Mouse (Mus musculus) lung, embryonic 16.5 days (tissue): ENCODE results near the gene Urad. TPM values are rescaled to one million over a fixed set of nuclear protein-coding genes. Genes with fewer than 3 reads are reported as not detected.

Experiments
- ATAC-seq: fragments of 200-750 bp; cut with Nextera tagmentation; 2 replicates; pipeline ENCODE4 v1.8.0; 2017; ENCODE audit warnings: low read depth, mild to moderate bottlenecking, moderate library complexity
- H3K27ac ChIP-seq: fragments of 300-500 bp; sonication (generic); 2 replicates; pipeline ENCODE4 v1.5.1; 2014; ENCODE audit warnings: mild to moderate bottlenecking, control low read depth, low read length
- H3K27me3 ChIP-seq: fragments of 300-500 bp; sonication (generic); 2 replicates; pipeline ENCODE4 v1.6.1; 2014; ENCODE audit warnings: low read depth, low read length, mixed read lengths; ENCODE audit not compliant: control insufficient read depth, insufficient read depth
- H3K36me3 ChIP-seq: fragments of 300-500 bp; sonication (generic); 2 replicates; pipeline ENCODE4 v1.6.1; 2014; ENCODE audit warnings: low read length; ENCODE audit not compliant: control insufficient read depth, insufficient read depth
- H3K4me1 ChIP-seq: fragments of 300-500 bp; sonication (generic); replicated peaks from 2 replicates; pipeline ENCODE4 v1.6.1; 2014; ENCODE audit warnings: low read length, mixed read lengths; ENCODE audit not compliant: control insufficient read depth, insufficient read depth
- H3K4me2 ChIP-seq: fragments of 300-500 bp; sonication (generic); 2 replicates; pipeline ENCODE4 v1.6.1; 2014; ENCODE audit warnings: low read depth, low read length, control low read depth
- H3K4me3 ChIP-seq: fragments of 300-500 bp; sonication (generic); 2 replicates; pipeline ENCODE4 v1.5.1; 2014; ENCODE audit warnings: mild to moderate bottlenecking, low read length, control low read depth
- H3K9ac ChIP-seq: fragments of 300-500 bp; sonication (generic); 2 replicates; pipeline ENCODE4 v1.6.1; 2014; ENCODE audit warnings: low read length, control low read depth
- H3K9me3 ChIP-seq: fragments of 300-500 bp; sonication (generic); 2 replicates; pipeline ENCODE4 v1.6.1; 2016; ENCODE audit warnings: low read length; ENCODE audit not compliant: control insufficient read depth
- WGBS: fragments of 180-500 bp; shearing (Covaris S2); extraction: QIAGEN DNeasy Blood & Tissue Kit; methylation state at CpG from one replicate; pipeline ENCODE4 v1.1.7; 2014; 5-methylcytosine and 5-hydroxymethylcytosine counted together
- polyA plus RNA-seq: library from polyadenylated mRNA; unstranded; fragments of >200 nt; fragmentation: Nextera tagmentation; extraction: Ambion mirVana; gene quantifications from 2 replicates; pipeline ENCODE4 v1.2.1, GENCODE M21; 2015

Gene Urad
- polyA plus RNA-seq, 1 experiment from 2014 or later: not detected

DNA sequence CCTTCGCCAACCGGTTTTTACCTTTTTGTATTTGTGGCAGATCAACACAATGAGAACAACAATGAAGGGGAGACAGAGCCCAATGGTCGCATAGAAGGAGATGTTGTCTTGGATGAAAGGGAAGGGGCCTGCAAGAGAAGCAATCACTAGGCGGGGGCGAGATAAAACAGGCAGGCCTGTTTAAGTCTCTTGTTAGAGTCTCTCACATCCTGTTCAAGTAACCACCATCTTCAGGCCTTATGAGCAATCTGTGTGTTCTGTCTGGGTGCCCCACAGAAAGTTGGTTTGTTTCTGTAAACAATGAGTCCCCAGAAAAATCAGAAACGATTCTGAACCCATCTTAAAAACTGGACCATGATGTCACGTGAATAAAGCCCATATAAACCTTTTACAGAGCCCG is 32.7 kb upstream of the Urad start:
- Histone ChIP-seq H3K27me3 (no peaks in the 10 kb centered on the region), H3K4me1 (no peaks in the 10 kb centered on the region), H3K36me3 (no peaks in the 10 kb centered on the region), H3K4me3 (no peak overlapping the region), H3K9ac (no peak overlapping the region), H3K27ac (no peak overlapping the region), H3K9me3 (no peaks in the 10 kb centered on the region), H3K4me2 (no peak overlapping the region)
- WGBS: 73% methylated on average over 8 of the region's 8 CpGs
- ATAC-seq: no peak

DNA sequence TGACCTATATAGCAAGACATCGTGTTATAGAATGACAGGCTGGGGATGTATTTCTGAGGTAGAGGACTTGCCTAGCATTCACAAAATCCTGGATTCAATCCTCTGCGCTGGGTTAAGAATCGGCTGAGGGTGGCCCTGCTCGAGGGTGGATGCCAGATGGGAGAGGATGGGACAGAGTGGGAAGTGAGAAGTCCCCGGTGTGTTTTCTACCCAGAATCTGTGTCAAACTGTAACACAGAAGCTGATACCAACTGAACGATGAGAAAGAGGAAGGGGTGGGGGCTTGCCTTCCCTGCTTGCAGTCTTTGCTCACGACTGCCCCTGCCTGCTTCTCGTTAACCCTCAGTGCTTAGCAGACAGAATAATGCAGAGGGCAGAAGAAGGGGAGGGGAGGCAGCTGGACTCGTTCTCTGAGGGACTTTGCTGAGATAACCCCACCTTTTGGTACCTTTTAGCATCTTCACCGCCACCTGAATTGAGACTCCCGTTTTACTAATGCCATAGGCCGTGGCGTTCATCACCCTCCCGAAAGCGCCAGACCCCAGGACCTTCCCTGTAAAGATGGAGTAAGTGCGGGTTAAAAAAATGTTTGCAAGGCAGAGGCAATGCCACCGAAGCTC is 32.0 kb upstream of the Urad start:
- H3K4me3 ChIP-seq: no peak overlapping the region
- ATAC-seq: no peak
- H3K27ac ChIP-seq: no peak overlapping the region
- no peak overlapping the region for H3K9ac ChIP-seq
- no peaks in the 10 kb centered on the region for H3K27me3 ChIP-seq
- no peaks in the 10 kb centered on the region for H3K36me3 ChIP-seq
- whole genome bisulfite sequencing: 60% methylated on average over 17 of the region's 17 CpGs
- H3K9me3 ChIP-seq: no peaks in the 10 kb centered on the region
- no peaks in the 10 kb centered on the region for H3K4me1 ChIP-seq
- no peak overlapping the region for H3K4me2 ChIP-seq

DNA sequence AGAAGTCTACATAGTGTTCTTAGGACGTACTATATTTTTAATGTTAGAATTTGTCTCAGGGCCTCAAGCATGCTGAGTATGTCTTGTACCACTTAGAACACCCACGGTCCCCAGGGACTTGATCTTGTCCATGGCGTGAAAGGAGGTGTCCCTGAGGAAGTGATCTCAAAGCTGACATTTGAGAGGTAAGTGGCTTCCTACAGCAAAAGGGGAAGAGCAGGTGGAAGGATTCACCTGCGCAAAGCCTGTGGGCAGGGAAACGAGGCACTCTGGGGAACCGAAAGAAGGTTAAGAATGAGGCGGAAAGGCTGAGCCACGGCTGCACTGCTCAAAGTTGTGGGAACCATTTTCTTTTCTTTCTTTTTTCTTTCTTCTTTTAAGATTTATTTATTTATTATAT is 29.7 kb upstream of the Urad start:
- H3K4me3 ChIP-seq: no peak overlapping the region
- no peaks in the 10 kb centered on the region for H3K4me1 ChIP-seq
- 86% methylated on average over 8 of the region's 8 CpGs for WGBS
- no peak for ATAC-seq
- H3K27ac ChIP-seq: no peak overlapping the region
- no peak overlapping the region for H3K9ac ChIP-seq
- H3K9me3 ChIP-seq: no peaks in the 10 kb centered on the region
- no peaks in the 10 kb centered on the region for H3K27me3 ChIP-seq
- no peak overlapping the region for H3K4me2 ChIP-seq
- no peaks in the 10 kb centered on the region for H3K36me3 ChIP-seq

DNA sequence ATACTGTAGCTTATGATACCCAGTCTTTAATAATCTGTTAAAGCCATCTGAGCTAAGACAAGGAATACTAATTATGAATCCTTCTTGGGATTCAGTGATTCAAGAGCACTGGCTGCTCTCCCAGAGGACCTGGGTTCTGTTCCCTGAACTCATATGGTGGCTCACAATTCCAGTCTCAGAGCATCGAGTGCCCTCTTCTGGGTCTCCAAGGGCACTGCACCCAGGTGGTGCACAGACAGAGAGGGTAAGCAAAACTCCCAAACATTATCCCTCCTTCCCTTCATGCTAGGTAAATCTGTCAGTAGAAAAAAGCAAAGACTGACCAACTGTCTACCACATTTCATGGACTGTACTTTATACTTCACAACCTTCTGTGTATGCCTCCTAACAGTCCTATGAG is 23.7 kb upstream of the Urad start:
- Histone ChIP-seq H3K9ac (no peak overlapping the region), H3K27ac (no peak overlapping the region), H3K27me3 (no peaks in the 10 kb centered on the region), H3K9me3 (no peaks in the 10 kb centered on the region), H3K4me2 (no peak overlapping the region), H3K4me1 (no peaks in the 10 kb centered on the region), H3K36me3 (no peaks in the 10 kb centered on the region), H3K4me3 (no peak overlapping the region)
- no peak for ATAC-seq
- 53% methylated on average over 1 of the region's 1 CpGs for WGBS

DNA sequence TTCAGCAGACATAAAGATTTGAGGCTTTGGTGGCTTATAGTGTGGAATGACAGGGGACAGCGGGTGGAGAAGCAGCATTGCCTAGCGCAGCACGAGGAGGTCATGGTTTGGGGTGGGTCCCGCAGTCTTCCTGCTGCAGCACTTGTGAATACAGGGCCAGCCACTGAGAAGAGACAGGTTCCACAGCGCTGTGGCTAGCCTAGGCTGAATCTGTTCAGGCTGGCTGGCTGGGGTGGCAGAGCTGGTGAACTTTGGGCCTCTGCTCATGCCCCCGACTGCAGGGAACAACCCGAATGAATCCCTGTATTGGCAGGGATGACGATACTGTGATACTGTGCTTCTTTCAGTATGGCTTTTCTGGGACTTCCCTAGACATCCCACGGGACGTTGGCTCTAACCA is 21.7 kb upstream of the Urad start:
- Histone ChIP-seq H3K4me1 (no peaks in the 10 kb centered on the region), H3K36me3 (no peaks in the 10 kb centered on the region), H3K27ac (no peak overlapping the region), H3K4me3 (no peak overlapping the region), H3K27me3 (no peaks in the 10 kb centered on the region), H3K4me2 (no peak overlapping the region), H3K9ac (no peak overlapping the region), H3K9me3 (no peaks in the 10 kb centered on the region)
- no peak for ATAC-seq
- 74% methylated on average over 10 of the region's 10 CpGs for WGBS

DNA sequence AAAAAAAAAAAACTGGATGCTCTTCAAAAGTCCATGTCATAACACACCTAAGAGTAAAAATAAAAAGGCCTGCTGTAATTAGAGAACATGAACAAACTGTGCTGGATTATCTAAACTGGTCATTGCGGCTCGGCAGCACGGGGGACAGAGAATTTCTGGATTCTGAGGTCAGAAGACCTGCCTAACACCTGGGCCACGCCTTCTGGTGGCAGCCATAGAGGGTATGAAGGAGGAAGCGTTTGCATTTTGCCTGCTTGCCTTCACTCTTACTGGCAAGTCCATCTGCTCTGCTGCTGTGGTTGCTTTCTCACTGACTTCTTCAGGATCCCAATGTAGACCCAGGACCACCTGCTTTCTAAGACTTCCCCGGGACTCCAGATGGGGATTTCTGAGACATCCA is 20.7 kb upstream of the Urad start:
- WGBS: 79% methylated on average over 6 of the region's 6 CpGs
- H3K4me1 ChIP-seq: no peaks in the 10 kb centered on the region
- H3K9me3 ChIP-seq: no peaks in the 10 kb centered on the region
- H3K27me3 ChIP-seq: no peaks in the 10 kb centered on the region
- no peak overlapping the region for H3K4me3 ChIP-seq
- ATAC-seq: no peak
- H3K4me2 ChIP-seq: no peak overlapping the region
- no peaks in the 10 kb centered on the region for H3K36me3 ChIP-seq
- H3K27ac ChIP-seq: no peak overlapping the region
- H3K9ac ChIP-seq: no peak overlapping the region

DNA sequence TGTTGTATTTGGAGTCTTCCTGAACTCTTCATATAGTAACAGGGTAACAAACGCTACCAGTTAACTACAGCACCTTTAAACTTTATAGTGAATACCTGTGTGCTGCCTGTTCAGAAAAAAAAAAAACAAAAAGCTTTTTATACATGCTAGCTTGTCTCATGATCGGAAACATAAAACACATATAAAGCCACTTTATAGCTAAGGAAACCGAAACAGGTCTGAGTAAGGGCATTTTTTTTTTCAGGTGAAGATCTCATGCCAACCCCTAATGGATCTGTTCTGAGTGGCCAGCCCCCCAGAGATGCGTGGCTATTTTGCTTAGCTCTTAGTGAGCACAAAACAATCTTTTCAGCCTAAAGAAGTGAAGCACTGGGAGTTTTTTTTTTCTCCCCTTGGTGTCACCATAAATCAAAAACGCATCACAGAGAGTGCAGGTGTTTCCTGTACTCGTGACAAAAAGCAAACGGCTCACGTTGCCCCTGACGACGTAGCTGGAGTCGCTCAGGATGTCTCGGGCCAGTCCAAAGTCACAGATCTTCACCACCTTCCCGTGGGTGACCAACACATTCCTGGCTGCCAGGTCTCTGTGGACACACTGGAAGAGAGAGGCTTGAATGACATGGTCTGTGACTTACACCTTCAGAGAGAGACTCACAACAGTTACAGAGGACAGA is 18.6 kb upstream of the Urad start:
- Histone ChIP-seq H3K4me1 (no peaks in the 10 kb centered on the region), H3K27ac (no peak overlapping the region), H3K4me2 (no peak overlapping the region), H3K9me3 (no peaks in the 10 kb centered on the region), H3K4me3 (no peak overlapping the region), H3K27me3 (no peaks in the 10 kb centered on the region), H3K9ac (no peak overlapping the region), H3K36me3 (no peaks in the 10 kb centered on the region)
- WGBS: 28% methylated on average over 13 of the region's 13 CpGs
- no peak for ATAC-seq

DNA sequence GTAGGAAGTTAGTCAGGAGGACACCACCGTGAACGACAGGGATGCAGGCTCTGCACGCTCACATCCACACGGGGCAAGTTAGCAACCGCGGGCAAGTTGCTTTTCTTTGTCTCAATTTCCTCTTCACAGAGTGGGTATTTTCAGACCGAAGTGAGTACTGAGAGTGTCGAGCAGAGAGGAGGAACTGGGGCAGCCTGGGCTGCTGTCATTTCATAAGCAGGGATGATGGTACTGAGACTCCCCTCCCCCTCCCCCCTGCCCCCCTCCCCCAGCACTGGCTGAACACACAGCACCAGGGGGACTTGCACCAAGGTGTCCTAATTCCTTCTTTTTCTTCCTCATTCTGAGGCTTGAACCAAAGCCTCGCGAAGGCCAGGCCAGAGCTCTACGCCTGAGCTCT is 17.3 kb upstream of the Urad start:
- Histone ChIP-seq H3K9me3 (no peaks in the 10 kb centered on the region), H3K4me3 (no peak overlapping the region), H3K4me1 (no peaks in the 10 kb centered on the region), H3K9ac (no peak overlapping the region), H3K4me2 (no peak overlapping the region), H3K27me3 (no peaks in the 10 kb centered on the region), H3K36me3 (no peaks in the 10 kb centered on the region), H3K27ac (no peak overlapping the region)
- no peak for ATAC-seq
- WGBS: 76% methylated on average over 11 of the region's 11 CpGs

DNA sequence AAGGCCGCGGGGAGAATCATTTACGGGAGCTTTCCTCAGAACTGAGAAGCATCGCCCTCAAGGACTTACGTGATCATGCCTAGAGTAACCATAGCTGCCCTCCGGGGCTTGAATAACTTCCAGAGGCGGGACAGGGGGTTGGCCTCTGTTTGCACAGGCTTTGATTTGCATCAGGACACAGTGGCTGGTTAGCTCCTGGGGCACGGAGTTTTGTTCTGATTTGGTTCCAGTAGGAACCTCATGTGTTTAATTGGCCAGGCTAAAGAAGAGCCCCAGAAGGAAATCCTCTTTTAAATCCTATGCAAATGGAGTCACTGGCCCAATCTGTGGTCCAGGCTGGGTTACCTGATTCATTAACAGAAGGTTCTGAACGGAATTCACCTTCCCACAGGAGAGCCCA is 16.7 kb upstream of the Urad start:
- H3K27ac ChIP-seq: no peak overlapping the region
- no peaks in the 10 kb centered on the region for H3K4me1 ChIP-seq
- H3K4me3 ChIP-seq: no peak overlapping the region
- 54% methylated on average over 9 of the region's 9 CpGs for WGBS
- no peak overlapping the region for H3K9ac ChIP-seq
- H3K36me3 ChIP-seq: no peaks in the 10 kb centered on the region
- no peak for ATAC-seq
- H3K4me2 ChIP-seq: no peak overlapping the region
- no peaks in the 10 kb centered on the region for H3K9me3 ChIP-seq
- no peaks in the 10 kb centered on the region for H3K27me3 ChIP-seq
